Mouse (Mus musculus): ENCODE measurements at regions not wholly inside any gene's neighbourhood (a gene's known extent, or its start where the extent isn't known, plus 50 kb on each side); places are given as distances from the start of the nearest gene placed in this dataset.

- TF ChIP-seq POLR2A (IDR thresholded peaks at IDR 0.05; ENCODE audit: extremely low read depth, insufficient read depth, low read length): no peak
- TF ChIP-seq CTCF (IDR thresholded peaks at IDR 0.05; ENCODE audit: low read depth, low read length): no peak
Observed at GRCm38 (mm10) chr12:49233524-49234306, 148.7 kb upstream of the Foxg1 start.
